Mouse (Mus musculus): ENCODE results near the gene Txndc15.

The Txndc15 gene

GRCm38 (mm10) chr13:55761486-55761885 is 47.0 kb downstream of the Txndc15 start:
- POLR2A ChIA-PET = interaction anchor here in 1 of 4 experiments (1.1 to 1.2 kb wide), 2 partner anchors 15 to 24 kb away, joined by 3 to 4 read pairs; no protein-coding TSS in a partner anchor

DNA sequence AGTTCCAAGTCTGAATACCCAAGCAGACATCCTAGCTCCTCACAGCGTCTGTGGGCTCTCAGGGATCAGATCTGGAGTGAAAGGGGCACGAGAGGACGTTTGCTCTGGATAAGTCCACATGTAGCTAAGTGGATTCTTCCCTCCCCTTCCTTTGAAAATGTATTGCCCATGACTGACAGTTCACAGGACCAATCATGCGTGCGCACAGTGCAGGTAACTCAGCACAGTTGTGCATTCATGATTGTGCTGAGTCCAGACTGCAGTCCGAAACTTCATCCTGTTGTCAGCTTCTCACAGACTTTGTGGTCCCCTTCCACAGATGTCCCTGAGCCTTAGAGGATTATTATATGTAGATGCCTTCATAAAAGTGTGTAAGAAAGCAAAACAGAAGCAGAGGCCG is 59.9 kb downstream of the Txndc15 start:
- ChIA-PET POLR2A (interaction anchor here in 1 of 4 experiments (1.0 to 1.1 kb wide), 2 partner anchors 27 to 31 kb away, joined by 3 read pairs; no protein-coding TSS in a partner anchor), CTCF (no interaction called here)

More at GRCm38 (mm10) chr13:55761486-55761885, 47.0 kb downstream of the Txndc15 start:
- CTCF ChIA-PET = interaction anchor here in 1 of 4 experiments (1.2 kb wide), 1 partner anchor 202 kb away, joined by 3 read pairs; no protein-coding TSS in a partner anchor

- ChIA-PET CTCF (no interaction called here), POLR2A (interaction anchor here in 1 of 4 experiments (0.8 to 1.1 kb wide), 3 partner anchors 28 to 187 kb away, joined by 3 to 4 read pairs (median 3); no protein-coding TSS in a partner anchor)
Measured at GRCm38 (mm10) chr13:55775056-55775455, 60.6 kb downstream of the Txndc15 start.

All from embryonic stem cell, embryonic (primary cell).